ENCODE assay signal across 19 mouse cellular contexts in genomic region chr12:85890054-85890453, GRCm38 (mm10).
DNase-seq lines count a peak whose midpoint lies in the region; ATAC-seq and TF ChIP-seq lines count a peak whose summit lies in the region.
"Had no signal": no experiment of that assay in that cellular context is flagged by ENCODE, and none has a peak within 500 bp of the region (broad histone marks: within the 10 kb centered on the region; RNA-seq: fewer than 3 reads in every experiment).

No protein-coding gene starts in this region.

- no peak for ATAC-seq in cerebellum, adult (ENCODE audit: insufficient number of reproducible peaks, low FRiP score, low TSS enrichment)
- ATAC-seq in intestine, embryonic 14.5 days (replicated peaks; ENCODE audit: low FRiP score, low TSS enrichment, low read depth): no peak
- no peak for ATAC-seq in intestine, postnatal 0 days
- no peak for ATAC-seq in midbrain, embryonic 14.5 days (ENCODE audit: low FRiP score, low TSS enrichment)
- ATAC-seq in stomach, embryonic 16.5 days (ENCODE audit: insufficient read depth, low FRiP score): peak; percentile 79; the same call in 1 of the 2 replicates
- ATAC-seq: CD4-positive, CD25-positive, alpha-beta regulatory T cell, adult 4 months had no signal

- H3K4me1 ChIP-seq in intestine, embryonic 14.5 days (replicated peaks; ENCODE audit: control insufficient read depth, insufficient read depth, low read length): peaks cover 4% of the 10 kb centered on the region; the same call in 1 of the 2 replicates
- no peaks in the 10 kb centered on the region for H3K4me1 ChIP-seq in intestine, postnatal 0 days (replicated peaks; ENCODE audit: control insufficient read depth, insufficient read depth, low read length)
- H3K4me1 ChIP-seq in midbrain, embryonic 14.5 days (ENCODE audit: control insufficient read depth, insufficient read depth, low read length): 0 out of 2 replicates have a peak, but pooled peaks cover 3% of the 10 kb centered on the region
- no peaks in the 10 kb centered on the region for H3K4me1 ChIP-seq in midbrain, embryonic 10.5 days
- no peaks in the 10 kb centered on the region for H3K4me1 ChIP-seq in stomach, embryonic 16.5 days (ENCODE audit: control insufficient read depth, insufficient read depth, low read length)
- H3K4me1 ChIP-seq: hindbrain, embryonic 12.5 days; liver, embryonic 15.5 days; neural tube, embryonic 12.5 days had no signal

- H3K36me3 ChIP-seq in intestine, embryonic 14.5 days (ENCODE audit: control insufficient read depth, insufficient read depth, low read length): 0 out of 2 replicates have a peak, but pooled peaks cover 4% of the 10 kb centered on the region
- peaks cover 33% of the 10 kb centered on the region for H3K36me3 ChIP-seq in intestine, postnatal 0 days (ENCODE audit: control insufficient read depth, insufficient read depth)
- peaks cover 16% of the 10 kb centered on the region for H3K36me3 ChIP-seq in midbrain, embryonic 14.5 days (ENCODE audit: control insufficient read depth, insufficient read depth, low read length)
- H3K36me3 ChIP-seq in midbrain, embryonic 10.5 days: peaks cover 38% of the 10 kb centered on the region
- no peaks in the 10 kb centered on the region for H3K36me3 ChIP-seq in stomach, embryonic 16.5 days (ENCODE audit: control insufficient read depth, insufficient read depth, low read length)

- peak; percentile 44 to 60 for DNase-seq in cerebellum, postnatal 10 days
- peak; percentile 52 for DNase-seq in intestine, embryonic 14.5 days (ENCODE audit: low spot score)
- peak; percentile 73 for DNase-seq in midbrain, embryonic 14.5 days
- no peak for DNase-seq in midbrain, embryonic 10.5 days (ENCODE audit: low spot score)
- no peak for DNase-seq in ovary, postnatal 14 days (ENCODE audit: low spot score)
- DNase-seq: cerebellum, postnatal 25 days; gastrocnemius, postnatal 25 days; kidney, adult 11 months; right cerebral cortex, postnatal 4 days had no signal

- no peak for TF ChIP-seq CTCF in intestine, postnatal 0 days (IDR thresholded peaks at IDR 0.05; ENCODE audit: low read depth)

- no peak overlapping the region for H3K4me3 ChIP-seq in intestine, embryonic 14.5 days (ENCODE audit: low read depth, low read length)
- no peak overlapping the region for H3K4me3 ChIP-seq in intestine, postnatal 0 days (ENCODE audit: low read depth, low read length)
- no peak overlapping the region for H3K4me3 ChIP-seq in midbrain, embryonic 14.5 days (replicated peaks; ENCODE audit: low read depth, low read length)
- no peak overlapping the region for H3K4me3 ChIP-seq in midbrain, embryonic 10.5 days
- H3K4me3 ChIP-seq in stomach, embryonic 16.5 days (replicated peaks; ENCODE audit: low read length): no peak overlapping the region
- H3K4me3 ChIP-seq: hindbrain, embryonic 12.5 days; limb, embryonic 12.5 days; liver, embryonic 15.5 days; neural tube, embryonic 12.5 days had no signal

- H3K27ac ChIP-seq in intestine, embryonic 14.5 days (ENCODE audit: low read depth): 0 out of 2 replicates have a peak overlapping the region, but pooled peaks have one; percentile 18
- no peak overlapping the region for H3K27ac ChIP-seq in intestine, postnatal 0 days (ENCODE audit: low read depth, low read length)
- H3K27ac ChIP-seq in midbrain, embryonic 14.5 days (replicated peaks; ENCODE audit: low read depth, low read length): no peak overlapping the region
- H3K27ac ChIP-seq in midbrain, embryonic 10.5 days (replicated peaks): no peak overlapping the region
- H3K27ac ChIP-seq in stomach, embryonic 16.5 days (ENCODE audit: low read length): peak overlapping the region; percentile 66
- H3K27ac ChIP-seq: hindbrain, embryonic 12.5 days; kidney, postnatal 0 days; limb, embryonic 12.5 days; liver, embryonic 15.5 days; neural tube, embryonic 12.5 days had no signal

- H3K4me2 ChIP-seq in intestine, embryonic 14.5 days (ENCODE audit: low read length): no peak overlapping the region
- no peak overlapping the region for H3K4me2 ChIP-seq in intestine, postnatal 0 days (replicated peaks; ENCODE audit: low read depth)
- H3K4me2 ChIP-seq in midbrain, embryonic 14.5 days (ENCODE audit: low read length): no peak overlapping the region
- H3K4me2 ChIP-seq in stomach, embryonic 16.5 days (ENCODE audit: low read depth, low read length): no peak overlapping the region
- H3K4me2 ChIP-seq: hindbrain, embryonic 12.5 days; limb, embryonic 12.5 days; liver, embryonic 15.5 days; neural tube, embryonic 12.5 days had no signal

- 35% methylated on average over 4 of the region's 4 CpGs for WGBS in intestine, embryonic 14.5 days
- 73% methylated on average over 4 of the region's 4 CpGs for WGBS in intestine, postnatal 0 days
- WGBS in midbrain, embryonic 14.5 days: 49% methylated on average over 4 of the region's 4 CpGs
- WGBS in midbrain, embryonic 10.5 days: 90% methylated on average over 4 of the region's 4 CpGs
- 47% methylated on average over 4 of the region's 4 CpGs for WGBS in stomach, embryonic 16.5 days

- H3K27me3 ChIP-seq in intestine, embryonic 14.5 days (replicated peaks; ENCODE audit: control insufficient read depth, insufficient read depth, low read length): no peaks in the 10 kb centered on the region
- no peaks in the 10 kb centered on the region for H3K27me3 ChIP-seq in intestine, postnatal 0 days (replicated peaks; ENCODE audit: control insufficient read depth, insufficient read depth, low read length)
- H3K27me3 ChIP-seq in midbrain, embryonic 14.5 days (ENCODE audit: control insufficient read depth, insufficient read depth, low read length): no peaks in the 10 kb centered on the region
- H3K27me3 ChIP-seq in midbrain, embryonic 10.5 days (ENCODE audit: low read depth, poor library complexity, severe bottlenecking): no peaks in the 10 kb centered on the region
- H3K27me3 ChIP-seq in stomach, embryonic 16.5 days (ENCODE audit: control insufficient read depth, insufficient read depth, low read length): no peaks in the 10 kb centered on the region
- H3K27me3 ChIP-seq: hindbrain, embryonic 12.5 days; limb, embryonic 12.5 days; liver, embryonic 15.5 days; neural tube, embryonic 12.5 days had no signal

- H3K9ac ChIP-seq in intestine, embryonic 14.5 days (ENCODE audit: low read length): no peak overlapping the region
- H3K9ac ChIP-seq in intestine, postnatal 0 days (ENCODE audit: low read depth, low read length): no peak overlapping the region
- no peak overlapping the region for H3K9ac ChIP-seq in midbrain, embryonic 14.5 days (replicated peaks; ENCODE audit: low read length)
- H3K9ac ChIP-seq in stomach, embryonic 16.5 days (ENCODE audit: low read length): no peak overlapping the region
- H3K9ac ChIP-seq: hindbrain, embryonic 12.5 days; limb, embryonic 12.5 days; liver, embryonic 15.5 days; neural tube, embryonic 12.5 days had no signal

- no peaks in the 10 kb centered on the region for H3K9me3 ChIP-seq in intestine, embryonic 14.5 days (ENCODE audit: control insufficient read depth, low read length)
- no peaks in the 10 kb centered on the region for H3K9me3 ChIP-seq in intestine, postnatal 0 days (ENCODE audit: control insufficient read depth)
- no peaks in the 10 kb centered on the region for H3K9me3 ChIP-seq in midbrain, embryonic 14.5 days (ENCODE audit: control insufficient read depth, low read length)
- no peaks in the 10 kb centered on the region for H3K9me3 ChIP-seq in midbrain, embryonic 10.5 days (replicated peaks)
- no peaks in the 10 kb centered on the region for H3K9me3 ChIP-seq in stomach, embryonic 16.5 days (replicated peaks; ENCODE audit: control insufficient read depth, low read length)
- H3K9me3 ChIP-seq: G1E; hindbrain, embryonic 12.5 days; limb, embryonic 12.5 days; liver, embryonic 15.5 days; neural tube, embryonic 12.5 days had no signal

Comparison
In these comparisons a context has a peak if more than half of its experiments do, and no peak if none do; other contexts are left out.
1. DNase-seq: peak in cerebellum, postnatal 10 days (2 of 2), intestine, embryonic 14.5 days (single experiment) and midbrain, embryonic 14.5 days (single experiment); none in midbrain, embryonic 10.5 days (single experiment) and ovary, postnatal 14 days (single experiment).
2. H3K27ac ChIP-seq: peak in intestine, embryonic 14.5 days (single experiment) and stomach, embryonic 16.5 days (single experiment); none in intestine, postnatal 0 days (single experiment), midbrain, embryonic 14.5 days (single experiment) and midbrain, embryonic 10.5 days (single experiment).